Mouse (Mus musculus): ENCODE measurements at regions not wholly inside any gene's neighbourhood (a gene's known extent, or its start where the extent isn't known, plus 50 kb on each side); places are given as distances from the start of the nearest gene placed in this dataset.

DNA sequence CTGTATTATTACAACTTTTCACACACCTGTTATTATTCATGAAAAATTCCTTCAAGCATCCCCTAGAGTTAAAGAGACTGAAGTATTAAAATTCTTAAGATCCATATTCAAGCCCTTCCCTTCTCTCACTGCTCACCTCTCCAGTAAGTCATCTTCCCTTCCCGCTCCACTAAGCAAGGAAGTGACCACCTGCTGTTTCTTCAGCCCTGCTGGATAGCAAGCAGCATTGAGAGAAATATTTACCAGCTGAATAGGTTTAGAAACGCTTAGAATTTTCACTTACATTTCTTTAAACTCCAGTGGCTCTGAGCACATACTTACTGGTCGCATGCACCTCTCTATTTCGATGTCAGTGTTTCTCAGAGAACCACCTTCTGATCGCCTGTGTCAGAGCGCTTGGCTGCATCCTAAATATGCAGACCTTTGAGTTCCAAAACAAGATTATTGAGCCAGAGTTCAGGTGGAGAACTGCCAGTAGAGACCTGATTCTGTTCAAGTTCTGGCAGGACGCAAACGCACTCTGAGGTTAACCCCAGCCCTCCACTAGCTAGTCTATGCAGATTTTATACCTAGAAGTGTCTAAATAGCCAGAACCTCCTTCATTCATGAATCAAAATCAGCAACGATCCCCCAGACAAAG is 314.9 kb downstream of the Mllt3 start:
- TF ChIP-seq FLI1 (IDR thresholded peaks at IDR 0.05; ENCODE audit: low read length) (no peak), GATA1 (IDR thresholded peaks at IDR 0.05; ENCODE audit: borderline replicate concordance, low read length) (no peak)
